Mouse (Mus musculus) adrenal gland, postnatal 4 days (tissue): Measurements from ENCODE around the gene Gm30191. TPM values are rescaled to one million over a fixed set of nuclear protein-coding genes. Genes with fewer than 3 reads are reported as not detected.
"Not testable (repeated sequence)": the region's sequence is repeated elsewhere in the genome, so short reads cannot be mapped to it uniquely, and the experiment has no call there.

Experiments used
- DNase-seq, 2 experiments: peaks; one replicate each; pipeline ENCODE4 v3.0.0; 2021 to 2022; ENCODE audit warnings: low spot score in 2 of 2, mixed read lengths in 2 of 2
- total RNA-seq, 2 experiments: library from RNA; stranded (reverse); gene quantifications; 2 replicates each; pipeline ENCODE4 v1.2.3; 2021

The Gm30191 gene
- total RNA-seq, 2 experiments from 2014 or later: not detected

GRCm38 (mm10) chr4:134284942-134285341, 38.2 kb downstream of the Gm30191 start:
- no peak for DNase-seq

GRCm38 (mm10) chr4:134286226-134287167, 39.8 kb downstream of the Gm30191 start:
- DNase-seq: peak in 1 of 2 experiments; percentile 12

- peak; percentile 94 to 100 for DNase-seq
Measured at GRCm38 (mm10) chr4:134287168-134287564, 40.4 kb downstream of the Gm30191 start.

GRCm38 (mm10) chr4:134287575-134288025, 40.9 kb downstream of the Gm30191 start, which contains the start of gene Pdik1l:
Pdik1l (minus strand) TSS chr4:134287895.
- peak; percentile 43 to 50 for DNase-seq

GRCm38 (mm10) chr4:134288397-134289256, 41.9 kb downstream of the Gm30191 start:
- no peak for DNase-seq

- peak; percentile 39 to 52 for DNase-seq
Measured at GRCm38 (mm10) chr4:134292067-134292466, 45.3 kb downstream of the Gm30191 start.

- DNase-seq: no peak
Measured at GRCm38 (mm10) chr4:134293061-134293691, 46.4 kb downstream of the Gm30191 start.

- DNase-seq: no peak
Measured at GRCm38 (mm10) chr4:134293692-134294163, 47.0 kb downstream of the Gm30191 start.

- not testable (repeated sequence) for DNase-seq
Measured at GRCm38 (mm10) chr4:134296096-134296495, 49.4 kb downstream of the Gm30191 start.

- no peak for DNase-seq
Measured at GRCm38 (mm10) chr4:134296523-134296922, 49.8 kb downstream of the Gm30191 start.

- no peak for DNase-seq
Measured at GRCm38 (mm10) chr4:134297369-134297768, 50.6 kb downstream of the Gm30191 start.

- no peak for DNase-seq
Measured at GRCm38 (mm10) chr4:134298626-134299497, 52.1 kb downstream of the Gm30191 start.

GRCm38 (mm10) chr4:134299498-134299810, 52.7 kb downstream of the Gm30191 start:
- no peak for DNase-seq

Other genes starting within 250 kb of the Gm30191 start
- gene Dhdds, start 246.0 kb upstream of the Gm30191 start, total RNA-seq: 10 to 100 TPM; 42.9 to 46.3 TPM
- gene Lin28a, start 228.1 kb upstream of the Gm30191 start, total RNA-seq: under 1 TPM; 0.50 to 0.73 TPM
- gene Zfp683, start 193.1 kb upstream of the Gm30191 start, total RNA-seq: not detected
- under 1 TPM; 0.25 to 0.28 TPM for gene Crybg2, start 186.1 kb upstream of the Gm30191 start, total RNA-seq
- 10 to 100 TPM; 10.1 to 14.4 TPM for gene Cd52, start 151.9 kb upstream of the Gm30191 start, total RNA-seq
- gene Ubxn11, start 144.4 kb upstream of the Gm30191 start, total RNA-seq: 10 to 100 TPM in 1 of 2 experiments, 1 to 10 TPM in 1; 9.4 to 13.4 TPM
- 100 to 1,000 TPM; 108 to 111 TPM for gene Sh3bgrl3, start 118.1 kb upstream of the Gm30191 start, total RNA-seq
- gene Cep85, start 59.8 kb upstream of the Gm30191 start, total RNA-seq: 10 to 100 TPM; 26.1 to 26.6 TPM
- not detected for gene Gm7534, start 43.9 kb upstream of the Gm30191 start, total RNA-seq
- gene Catsper4, start 19.6 kb upstream of the Gm30191 start, total RNA-seq: not detected
- gene Cnksr1, start 8.5 kb upstream of the Gm30191 start, total RNA-seq: 1 to 10 TPM in 1 of 2 experiments, under 1 TPM in 1; 0.34 to 3.0 TPM
- gene E130218I03Rik, start 3.3 kb upstream of the Gm30191 start, total RNA-seq: not detected
- gene Zfp593, start 1.3 kb upstream of the Gm30191 start, total RNA-seq: 10 to 100 TPM; 11.3 to 12.5 TPM
- 10 to 100 TPM in 1 of 2 experiments, 1 to 10 TPM in 1; 9.4 to 10.8 TPM for gene Grrp1, start 7.2 kb downstream of the Gm30191 start, total RNA-seq
- gene Pdik1l, start 41.0 kb downstream of the Gm30191 start, total RNA-seq: 10 to 100 TPM; 23.2 to 24.5 TPM
- 1 to 10 TPM in 1 of 2 experiments, under 1 TPM in 1; 0.56 to 2.1 TPM for gene Trim63, start 68.2 kb downstream of the Gm30191 start, total RNA-seq
- 10 to 100 TPM; 33.4 to 35.2 TPM for gene Slc30a2, start 96.2 kb downstream of the Gm30191 start, total RNA-seq
- 1 to 10 TPM; 1.4 to 1.5 TPM for gene Extl1, start 136.9 kb downstream of the Gm30191 start, total RNA-seq
- gene Pafah2, start 149.4 kb downstream of the Gm30191 start, total RNA-seq: 10 to 100 TPM; 13.9 to 14.9 TPM
- 100 to 1,000 TPM; 233 to 289 TPM for gene Stmn1, start 221.4 kb downstream of the Gm30191 start, total RNA-seq
- 10 to 100 TPM; 36.8 to 40.5 TPM for gene Paqr7, start 249.8 kb downstream of the Gm30191 start, total RNA-seq